Mouse (Mus musculus) gastrocnemius, postnatal 4 days (tissue): ENCODE results near the gene Vasn. TPM values are rescaled to one million over a fixed set of nuclear protein-coding genes. Genes with fewer than 3 reads are reported as not detected.

ENCODE experiments used
- DNase-seq, 2 experiments: peaks; one replicate each; pipeline ENCODE4 v3.0.0; 2021 to 2022; ENCODE audit warnings: low spot score in 2 of 2, mixed read lengths in 2 of 2
- long read RNA-seq, 2 experiments: library from polyadenylated mRNA; stranded (forward); transcript quantifications; one replicate each; pipeline ENCODE4 v2.0.0; 2021
- total RNA-seq, 2 experiments: library from RNA; stranded (reverse); gene quantifications; 2 replicates each; pipeline ENCODE4 v1.2.3; 2021

Vasn gene
- total RNA-seq: 10 to 100 TPM; 11.7 to 15.1 TPM
- long read RNA-seq, experiment 1, transcript Vasn-201 (2 exons, 2,829 nt): major isoform, 7 of 13 reads
- long read RNA-seq, experiment 1, partial matches to known transcripts: 6 of 13 reads
- long read RNA-seq, experiment 1, other reads (novel, unspliced or antisense): 0 of 13 reads
- long read RNA-seq, experiment 2, transcript Vasn-201 (2 exons, 2,829 nt): major isoform, 8 of 15 reads
- long read RNA-seq, experiment 2, partial matches to known transcripts: 7 of 15 reads
- long read RNA-seq, experiment 2, other reads (novel, unspliced or antisense): 0 of 15 reads

- DNase-seq: peak; percentile 66 to 87
Measured at GRCm38 (mm10) chr16:4639831-4640237, at the start of gene Vasn, which contains the start of gene Dnaja3. Gene Vasn, plus strand, starts transcription at chr16:4639941. Gene Dnaja3, plus strand, starts transcription at chr16:4639989.

GRCm38 (mm10) chr16:4590236-4590635 is 49.5 kb upstream of the Vasn start:
- DNase-seq: no peak

GRCm38 (mm10) chr16:4592909-4593875 is 46.5 kb upstream of the Vasn start:
- DNase-seq: peak in 1 of 2 experiments; percentile 71

- peak; percentile 55 to 76 for DNase-seq
Measured at GRCm38 (mm10) chr16:4593971-4594813, 45.5 kb upstream of the Vasn start, which contains the start of gene Glis2. Gene Glis2, plus strand, starts transcription at chr16:4594713.

GRCm38 (mm10) chr16:4594814-4595526 is 44.8 kb upstream of the Vasn start:
- peak; percentile 37 to 57 for DNase-seq

- peak in 1 of 2 experiments; percentile 63 for DNase-seq
Measured at GRCm38 (mm10) chr16:4595527-4595963, 44.2 kb upstream of the Vasn start.

GRCm38 (mm10) chr16:4596141-4596728 is 43.5 kb upstream of the Vasn start:
- no peak for DNase-seq

- DNase-seq: no peak
Measured at GRCm38 (mm10) chr16:4596836-4597235, 42.9 kb upstream of the Vasn start.

GRCm38 (mm10) chr16:4597296-4597695 is 42.4 kb upstream of the Vasn start:
- peak in 1 of 2 experiments; percentile 47 for DNase-seq

- peak in 1 of 2 experiments; percentile 8 for DNase-seq
Measured at GRCm38 (mm10) chr16:4598041-4598440, 41.7 kb upstream of the Vasn start.

GRCm38 (mm10) chr16:4598891-4599543 is 40.7 kb upstream of the Vasn start:
- no peak for DNase-seq

- no peak for DNase-seq
Measured at GRCm38 (mm10) chr16:4599616-4600015, 40.1 kb upstream of the Vasn start.

- no peak for DNase-seq
Measured at GRCm38 (mm10) chr16:4600701-4601310, 38.9 kb upstream of the Vasn start.

- no peak for DNase-seq
Measured at GRCm38 (mm10) chr16:4602189-4602588, 37.6 kb upstream of the Vasn start.

- DNase-seq: no peak
Measured at GRCm38 (mm10) chr16:4602766-4603452, 36.8 kb upstream of the Vasn start.

- no peak for DNase-seq
Measured at GRCm38 (mm10) chr16:4603453-4603837, 36.3 kb upstream of the Vasn start.

- DNase-seq: no peak
Measured at GRCm38 (mm10) chr16:4604293-4604837, 35.4 kb upstream of the Vasn start.
